Mouse (Mus musculus): ENCODE data around the gene Ppp1r14b. TPM values are rescaled to one million over a fixed set of nuclear protein-coding genes. Genes with fewer than 3 reads are reported as not detected.

The Ppp1r14b gene
- polyA plus RNA-seq, 1 experiment, result 47.1 TPM

DNA sequence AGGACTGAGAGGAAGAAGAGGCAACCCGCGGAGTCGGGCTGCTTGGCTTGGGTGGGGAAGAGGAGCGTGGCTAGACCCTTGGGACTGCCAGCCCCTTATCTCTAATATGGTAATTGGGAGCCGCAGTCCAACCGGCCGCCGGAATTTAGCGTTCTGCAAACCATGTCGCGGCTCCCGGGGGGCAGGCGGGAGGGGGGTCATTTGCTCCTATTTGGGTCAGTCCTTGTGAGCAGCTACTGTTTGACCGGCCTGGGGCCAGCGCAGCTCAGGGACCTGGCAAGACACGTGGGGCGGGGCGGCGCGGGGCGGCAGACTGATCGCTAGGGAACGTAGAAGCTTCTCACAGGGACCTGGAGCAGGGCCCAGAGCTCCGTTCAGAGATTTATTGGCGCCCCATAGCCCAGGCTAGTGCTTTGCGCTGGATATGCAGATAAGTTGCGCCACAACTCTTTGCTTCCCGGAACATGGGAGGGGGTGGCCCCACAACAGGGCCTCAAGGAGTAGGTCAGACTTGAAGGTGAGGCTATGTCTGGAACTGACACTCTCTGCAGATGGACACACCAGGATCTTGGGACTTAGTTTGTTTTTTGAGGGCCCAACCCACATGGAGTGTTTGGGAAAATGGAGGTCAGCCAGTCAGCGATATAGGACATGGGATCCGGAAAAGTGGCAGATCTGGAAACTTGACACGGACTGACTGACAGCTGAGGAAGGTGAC lies 22.6 kb upstream of the Ppp1r14b start:
- Histone ChIP-seq H3K4me1 (ENCODE audit: control insufficient read depth, insufficient read depth, low read length) (peaks cover 11% of the 10 kb centered on the region), H3K4me3 (replicated peaks; ENCODE audit: extremely low read depth, low read depth, low read length) (peak overlapping the region; percentile 91)
- peak; percentile 82 for DNase-seq
- TF ChIP-seq POLR2A (IDR thresholded peaks at IDR 0.05; ENCODE audit: borderline replicate concordance, extremely low read depth, low read depth, low read length) (0 out of 2 replicates have a peak, but pooled peaks have one; percentile 4), CTCF (IDR thresholded peaks at IDR 0.05; ENCODE audit: insufficient read depth, low read length) (no peak)
- WGBS, result 1% methylated on average over 31 of the region's 31 CpGs

DNA sequence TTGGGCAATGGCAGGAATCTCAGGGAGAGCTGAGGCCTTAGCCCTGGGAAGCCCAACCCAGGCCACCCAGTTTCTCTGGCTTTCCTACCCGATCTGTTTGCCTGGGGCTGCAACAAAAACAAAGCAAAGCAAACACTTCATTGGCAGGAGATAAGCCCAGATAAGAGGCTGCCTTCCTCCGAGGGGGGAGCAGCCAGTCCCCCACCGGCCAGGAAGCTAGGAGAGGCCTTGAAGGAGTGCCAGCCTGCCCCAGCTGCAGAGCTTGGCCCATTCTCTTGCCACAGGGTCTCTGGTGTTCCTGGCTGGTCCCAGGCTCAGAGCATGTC lies 22.1 kb upstream of the Ppp1r14b start:
- Histone ChIP-seq H3K4me3 (replicated peaks; ENCODE audit: extremely low read depth, low read depth, low read length) (peak overlapping the region; percentile 91), H3K4me1 (ENCODE audit: control insufficient read depth, insufficient read depth, low read length) (peaks cover 11% of the 10 kb centered on the region)
- DNase-seq, result peak; percentile 79
- TF ChIP-seq POLR2A (IDR thresholded peaks at IDR 0.05; ENCODE audit: borderline replicate concordance, extremely low read depth, low read depth, low read length) (peak; percentile 85; the same call in 1 of the 2 replicates), CTCF (IDR thresholded peaks at IDR 0.05; ENCODE audit: insufficient read depth, low read length) (no peak)
- 4% methylated on average over 3 of the region's 3 CpGs for whole genome bisulfite sequencing

DNA sequence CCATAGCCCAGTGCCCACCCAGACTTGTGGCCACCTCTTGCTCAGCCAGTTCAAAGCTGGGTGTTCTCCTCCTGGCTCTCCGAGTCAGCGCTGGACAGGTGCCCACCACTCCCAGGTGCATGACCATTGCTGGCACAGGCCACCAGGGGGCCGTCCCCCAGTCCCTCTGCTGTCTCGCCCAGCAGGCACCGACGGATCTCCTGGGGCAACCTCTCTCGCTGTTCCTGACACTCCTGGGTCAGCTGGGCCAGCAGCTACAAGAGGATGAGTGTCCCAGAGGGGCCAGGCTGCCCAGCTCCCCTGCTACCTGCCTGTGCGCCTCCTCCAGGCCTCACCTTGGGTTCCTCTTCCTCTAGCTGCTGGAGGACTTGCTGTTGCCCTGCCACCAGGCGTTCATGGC lies 20.7 kb upstream of the Ppp1r14b start:
- peak; percentile 36; the same call in 1 of the 2 replicates for TF ChIP-seq POLR2A (IDR thresholded peaks at IDR 0.05; ENCODE audit: borderline replicate concordance, extremely low read depth, low read depth, low read length)
- peak; percentile 28; the same call in 1 of the 2 replicates for TF ChIP-seq CTCF (IDR thresholded peaks at IDR 0.05; ENCODE audit: insufficient read depth, low read length)
- DNase-seq, result peak; percentile 78
- H3K4me3 ChIP-seq (replicated peaks; ENCODE audit: extremely low read depth, low read depth, low read length), result no peak overlapping the region
- peaks cover 11% of the 10 kb centered on the region for H3K4me1 ChIP-seq (ENCODE audit: control insufficient read depth, insufficient read depth, low read length)
- WGBS, result 35% methylated on average over 9 of the region's 9 CpGs

DNA sequence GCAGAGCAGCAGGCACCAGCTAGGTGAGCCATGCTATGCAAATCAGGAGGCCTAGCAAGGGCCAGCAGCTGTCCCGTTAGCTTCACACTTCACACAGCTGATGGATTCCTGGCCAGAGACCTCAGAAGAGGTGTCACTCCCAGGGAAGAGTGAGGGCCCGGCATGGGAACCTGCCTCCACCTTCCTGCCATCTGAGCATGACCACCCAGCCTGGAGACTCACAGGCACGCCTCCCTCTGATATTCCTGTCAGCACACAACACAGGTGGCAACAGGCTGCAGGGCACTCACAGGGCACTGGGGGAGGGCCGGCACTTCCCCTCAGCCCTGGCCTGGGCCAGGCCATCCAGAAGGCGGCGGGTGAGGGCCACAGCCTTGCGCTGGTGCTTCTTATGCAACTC lies 19.3 kb upstream of the Ppp1r14b start:
- DNase-seq, result no peak
- Histone ChIP-seq H3K4me3 (replicated peaks; ENCODE audit: extremely low read depth, low read depth, low read length) (no peak overlapping the region), H3K4me1 (ENCODE audit: control insufficient read depth, insufficient read depth, low read length) (peaks cover 11% of the 10 kb centered on the region)
- 76% methylated on average over 7 of the region's 7 CpGs for WGBS
- TF ChIP-seq CTCF (IDR thresholded peaks at IDR 0.05; ENCODE audit: insufficient read depth, low read length), result no peak

DNA sequence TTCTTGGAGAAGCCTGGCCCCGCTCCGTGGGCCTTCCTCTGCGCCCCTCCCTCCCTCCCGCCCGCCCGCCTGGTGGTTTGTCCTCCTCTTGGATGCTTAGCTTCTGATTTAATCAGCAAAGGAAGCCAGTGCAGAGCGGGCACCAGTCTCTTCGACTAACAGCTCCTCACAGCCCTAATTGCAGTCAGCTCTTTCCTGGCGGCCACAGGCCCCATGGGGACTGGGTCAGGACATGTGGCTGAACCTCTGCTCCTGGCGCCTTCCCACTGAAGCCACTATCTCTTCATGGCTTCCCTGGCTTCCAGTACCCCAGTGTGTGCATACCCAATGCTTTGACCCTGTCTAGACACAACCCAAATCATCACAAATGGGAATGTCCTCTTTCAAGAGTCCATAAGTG lies 18.3 kb upstream of the Ppp1r14b start:
- 75% methylated on average over 10 of the region's 10 CpGs for WGBS
- peaks cover 11% of the 10 kb centered on the region for H3K4me1 ChIP-seq (ENCODE audit: control insufficient read depth, insufficient read depth, low read length)
- H3K4me3 ChIP-seq (replicated peaks; ENCODE audit: extremely low read depth, low read depth, low read length), result no peak overlapping the region
- DNase-seq, result no peak
- TF ChIP-seq POLR2A (IDR thresholded peaks at IDR 0.05; ENCODE audit: borderline replicate concordance, extremely low read depth, low read depth, low read length), result no peak
- TF ChIP-seq CTCF (IDR thresholded peaks at IDR 0.05; ENCODE audit: insufficient read depth, low read length), result no peak

DNA sequence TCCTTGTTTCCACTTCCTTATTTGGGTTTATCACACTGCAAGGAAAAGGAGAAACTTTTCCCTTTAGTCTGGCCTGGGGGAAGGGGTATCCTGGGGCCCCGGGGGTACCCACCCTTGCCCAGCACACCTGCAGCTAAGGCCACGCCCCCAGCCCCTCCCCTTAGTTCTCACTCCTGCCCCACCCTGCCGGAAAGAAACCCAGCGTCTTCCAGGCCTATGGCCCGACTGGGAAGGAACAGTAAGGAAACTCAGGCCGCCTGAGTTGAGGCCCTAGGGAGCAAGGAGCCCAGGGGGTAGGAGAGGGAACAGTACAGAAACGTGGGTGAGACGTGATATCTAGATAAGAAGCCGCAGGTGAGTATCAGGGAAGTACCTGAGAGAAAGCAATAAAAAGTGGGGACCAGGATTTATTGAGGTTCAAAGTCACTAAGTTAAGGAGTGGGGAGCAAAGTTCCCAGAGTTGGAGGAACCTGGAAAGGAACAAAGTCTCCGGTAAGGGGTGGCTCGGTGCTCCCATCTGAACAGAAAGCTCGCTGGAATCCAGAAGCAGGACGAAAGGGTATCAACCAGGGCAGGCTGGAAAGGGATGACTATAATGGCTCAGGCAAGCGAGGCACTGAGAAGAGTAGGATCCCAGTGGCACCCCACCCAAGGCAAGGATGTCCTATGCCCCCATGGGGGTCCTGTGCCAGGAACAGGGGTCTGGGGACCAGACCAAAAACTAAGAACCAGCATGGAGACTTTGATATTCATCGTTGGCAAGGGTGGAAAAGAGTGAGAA lies 6.1 kb upstream of the Ppp1r14b start:
- 7% methylated on average over 15 of the region's 15 CpGs for WGBS

DNA sequence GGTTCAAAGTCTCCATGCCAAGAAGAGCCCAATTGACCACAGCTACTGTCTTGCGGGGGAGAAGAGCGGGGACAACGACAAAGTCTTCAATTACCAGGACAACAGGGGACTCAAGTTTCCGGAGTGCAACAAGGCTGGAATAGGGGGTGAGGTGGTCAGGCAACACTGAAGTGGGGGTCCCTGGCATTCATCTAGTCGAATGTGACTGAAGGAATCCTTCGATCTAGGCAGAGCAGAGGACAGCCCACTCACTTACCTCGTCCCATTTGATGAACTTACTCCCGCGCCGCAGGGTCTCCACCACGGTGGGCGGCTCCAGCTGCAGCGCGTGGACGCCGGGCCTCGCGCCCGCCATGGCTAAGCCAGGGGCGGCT lies 5.5 kb upstream of the Ppp1r14b start:
- WGBS, result under 1% methylated on average over 20 of the region's 20 CpGs
- no peak for TF ChIP-seq CTCF (IDR thresholded peaks at IDR 0.05; ENCODE audit: insufficient read depth, low read length)
- TF ChIP-seq POLR2A (IDR thresholded peaks at IDR 0.05; ENCODE audit: borderline replicate concordance, extremely low read depth, low read depth, low read length), result no peak
- DNase-seq, result no peak
- Histone ChIP-seq H3K4me1 (ENCODE audit: control insufficient read depth, insufficient read depth, low read length) (peaks cover 13% of the 10 kb centered on the region), H3K4me3 (replicated peaks; ENCODE audit: extremely low read depth, low read depth, low read length) (peak overlapping the region; percentile 82)

More for the DNA sequence above, 6.1 kb upstream of the Ppp1r14b start:
- no peak for TF ChIP-seq CTCF (IDR thresholded peaks at IDR 0.05; ENCODE audit: insufficient read depth, low read length)
- TF ChIP-seq POLR2A (IDR thresholded peaks at IDR 0.05; ENCODE audit: borderline replicate concordance, extremely low read depth, low read depth, low read length), result no peak
- peak; percentile 55 for DNase-seq
- H3K4me3 ChIP-seq (replicated peaks; ENCODE audit: extremely low read depth, low read depth, low read length), result peak overlapping the region; percentile 82
- H3K4me1 ChIP-seq (ENCODE audit: control insufficient read depth, insufficient read depth, low read length), result peaks cover 13% of the 10 kb centered on the region

DNA sequence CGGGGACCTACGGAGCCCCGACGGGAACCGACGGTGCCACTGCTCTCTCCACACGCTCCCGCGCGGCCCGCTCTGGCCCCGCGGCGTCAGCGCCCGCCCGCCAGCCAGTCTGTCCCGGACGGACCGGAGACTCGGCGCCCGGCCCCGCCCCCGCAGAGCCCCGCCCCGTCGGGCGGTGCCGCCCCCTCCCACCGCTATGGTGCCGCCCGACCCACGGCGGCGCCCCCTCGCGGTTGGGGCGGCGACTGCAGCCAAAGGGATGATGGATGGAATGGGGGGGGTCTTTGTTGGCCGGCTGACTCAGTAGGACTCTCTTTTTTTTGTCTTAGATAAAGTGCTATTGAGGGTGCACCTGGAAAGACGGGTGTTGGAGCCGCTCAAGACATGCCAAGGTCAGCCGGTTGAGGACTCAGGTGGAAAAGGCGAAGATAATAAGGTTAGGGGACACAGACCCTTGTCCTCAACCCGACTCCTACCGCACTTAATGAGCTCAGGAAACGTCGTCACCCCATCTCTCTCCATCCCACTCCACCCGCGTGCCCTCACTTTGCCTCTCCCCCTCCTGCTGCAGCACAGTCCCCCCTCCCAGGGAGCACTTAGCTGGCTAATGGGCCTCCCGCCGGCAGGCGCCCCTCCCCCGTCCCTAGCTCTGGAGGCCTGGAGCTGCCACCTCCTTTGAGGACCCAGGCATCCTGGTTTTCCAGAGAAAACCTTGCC lies 4.9 kb upstream of the Ppp1r14b start:
- TF ChIP-seq POLR2A (IDR thresholded peaks at IDR 0.05; ENCODE audit: borderline replicate concordance, extremely low read depth, low read depth, low read length), result peak; percentile 61; the same call in 1 of the 2 replicates
- peak; percentile 9; the same call in 1 of the 2 replicates for TF ChIP-seq CTCF (IDR thresholded peaks at IDR 0.05; ENCODE audit: insufficient read depth, low read length)
- DNase-seq, result peak; percentile 79
- Histone ChIP-seq H3K4me3 (replicated peaks; ENCODE audit: extremely low read depth, low read depth, low read length) (peak overlapping the region; percentile 82), H3K4me1 (ENCODE audit: control insufficient read depth, insufficient read depth, low read length) (peaks cover 13% of the 10 kb centered on the region)
- WGBS, result 2% methylated on average over 45 of the region's 55 CpGs

DNA sequence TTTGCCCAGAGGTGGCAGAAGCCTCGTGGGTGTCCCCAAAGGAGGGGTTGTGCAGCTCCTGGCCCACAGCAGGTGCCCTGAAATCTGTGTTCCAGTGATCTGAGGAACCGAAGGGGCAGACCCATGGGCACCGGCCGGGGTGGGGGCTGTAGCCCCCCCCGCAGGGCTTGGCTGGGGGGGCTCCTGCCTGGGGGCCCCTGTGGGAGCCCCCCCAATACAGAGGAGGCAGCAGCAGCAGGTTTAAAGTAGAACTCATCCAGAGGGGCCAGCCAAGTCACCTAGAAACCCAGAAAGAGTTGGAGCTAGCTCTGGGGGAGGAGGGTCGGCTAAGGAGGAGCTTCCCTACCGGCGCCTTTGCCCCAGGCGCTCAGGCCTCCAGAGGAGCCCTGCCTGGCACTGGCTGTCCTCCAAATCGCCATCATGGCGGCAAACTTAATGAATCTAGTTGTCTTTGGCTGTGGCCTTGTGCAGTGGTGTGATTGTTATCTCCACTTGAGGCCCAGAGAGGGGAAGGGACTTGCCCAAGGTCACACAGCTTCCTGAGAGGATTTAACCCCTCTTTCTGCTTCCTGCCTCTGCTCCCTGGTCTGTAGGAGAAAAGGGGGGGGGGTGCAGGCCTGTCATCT lies 4.2 kb upstream of the Ppp1r14b start:
- DNase-seq, result no peak
- Histone ChIP-seq H3K4me3 (replicated peaks; ENCODE audit: extremely low read depth, low read depth, low read length) (no peak overlapping the region), H3K4me1 (ENCODE audit: control insufficient read depth, insufficient read depth, low read length) (peaks cover 14% of the 10 kb centered on the region)
- TF ChIP-seq CTCF (IDR thresholded peaks at IDR 0.05; ENCODE audit: insufficient read depth, low read length) (no peak), POLR2A (IDR thresholded peaks at IDR 0.05; ENCODE audit: borderline replicate concordance, extremely low read depth, low read depth, low read length) (no peak)
- WGBS, result 41% methylated on average over 11 of the region's 11 CpGs
